Mouse (Mus musculus): Measurements from ENCODE around the gene Chchd2. TPM values are rescaled to one million over a fixed set of nuclear protein-coding genes. Genes with fewer than 3 reads are reported as not detected.
A peak's percentile ranks its signal among the peaks of the same experiment; 100 is the strongest.

The Chchd2 gene
- polyA plus RNA-seq (2015; fragmentation: Nextera tagmentation; extraction: Ambion mirVana), result 602 and 639 TPM in 2 replicates

DNA sequence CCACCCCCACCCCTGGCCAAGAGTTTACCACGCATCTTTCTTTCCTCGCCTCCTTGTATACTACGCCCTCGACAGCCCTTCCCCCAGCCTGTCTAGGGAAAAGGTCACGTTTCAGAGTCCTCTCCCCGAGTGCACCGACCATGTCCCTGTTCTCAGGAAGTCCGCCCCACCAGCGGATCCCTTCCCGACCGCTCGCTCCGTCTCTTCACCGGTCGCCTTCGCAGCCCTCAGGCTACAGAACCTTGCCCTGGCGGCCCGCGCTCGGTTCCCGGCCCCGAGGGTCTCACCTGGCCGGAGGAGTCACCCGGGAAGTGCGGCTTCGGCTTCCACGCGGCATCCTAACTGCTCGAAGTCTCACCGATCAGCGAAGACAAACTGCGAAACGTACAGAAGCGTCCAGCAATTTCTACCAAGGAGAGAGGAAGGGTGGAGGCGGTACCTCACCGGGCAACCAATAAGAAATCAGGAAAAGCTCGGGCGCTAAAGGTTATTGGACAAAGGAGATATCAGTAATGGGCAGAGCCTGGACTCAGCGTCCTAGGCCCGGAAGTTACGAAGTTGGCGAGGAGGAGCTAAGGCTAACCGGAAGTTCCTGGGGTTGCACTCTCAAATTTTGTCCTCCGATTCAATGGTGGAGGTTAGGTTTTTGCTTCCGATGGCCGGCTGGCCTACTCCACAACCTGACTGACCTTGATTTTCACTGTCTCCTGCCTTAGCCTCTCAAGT, at the start of gene Chchd2:
Chchd2 (minus strand) TSS at position 560 of the 726 bp plus-strand sequence.
- no peaks in the 10 kb centered on the region for H3K9me3 ChIP-seq (replicated peaks; ENCODE audit: control insufficient read depth, low read length, poor library complexity, severe bottlenecking)
- ATAC-seq, result peak; percentile 99
- no peaks in the 10 kb centered on the region for H3K27me3 ChIP-seq (ENCODE audit: control insufficient read depth, insufficient read depth, low read depth, low read length)
- under 1% methylated on average over 46 of the region's 46 CpGs for WGBS
- H3K4me1 ChIP-seq (ENCODE audit: control insufficient read depth, insufficient read depth, low read length), result peaks cover 23% of the 10 kb centered on the region
- peak within 1 kb of the TSS; percentile 91 for H3K9ac ChIP-seq (ENCODE audit: low read depth, low read length)
- H3K27ac ChIP-seq (ENCODE audit: low read length), result peak within 1 kb of the TSS; percentile 91
- peak within 1 kb of the TSS; percentile 86 for H3K4me2 ChIP-seq (ENCODE audit: low read length)
- peak within 1 kb of the TSS; percentile 89 for H3K4me3 ChIP-seq (ENCODE audit: low read depth, low read length)
- peaks cover 6% of the 10 kb centered on the region; the same call in 1 of the 2 replicates for H3K36me3 ChIP-seq (ENCODE audit: control insufficient read depth, insufficient read depth, low read length)

DNA sequence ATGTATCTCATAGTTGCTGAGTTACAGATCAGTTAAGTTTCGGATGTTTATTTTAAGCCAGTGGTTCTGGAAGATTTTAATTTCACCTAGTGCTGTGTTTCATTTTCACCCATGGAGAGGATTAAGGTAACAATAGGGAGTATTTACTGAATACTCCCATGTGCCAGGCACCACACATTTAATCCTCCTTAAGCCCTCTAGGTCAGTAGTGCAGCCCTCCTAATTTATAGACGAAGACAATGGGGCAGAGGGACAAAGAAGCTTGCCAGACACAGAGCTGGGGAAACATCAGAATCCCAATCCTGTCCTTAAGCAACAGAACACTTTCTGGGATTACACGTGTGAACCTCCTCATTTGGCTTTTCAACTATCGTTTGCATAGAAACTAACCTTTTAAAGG, 49.7 kb upstream of the Chchd2 start:
- ATAC-seq, result no peak
- Histone ChIP-seq H3K4me2 (ENCODE audit: low read length) (no peak overlapping the region), H3K27me3 (ENCODE audit: control insufficient read depth, insufficient read depth, low read depth, low read length) (no peaks in the 10 kb centered on the region), H3K9ac (ENCODE audit: low read depth, low read length) (no peak overlapping the region), H3K9me3 (replicated peaks; ENCODE audit: control insufficient read depth, low read length, poor library complexity, severe bottlenecking) (no peaks in the 10 kb centered on the region), H3K36me3 (ENCODE audit: control insufficient read depth, insufficient read depth, low read length) (no peaks in the 10 kb centered on the region), H3K4me3 (ENCODE audit: low read depth, low read length) (no peak overlapping the region), H3K4me1 (ENCODE audit: control insufficient read depth, insufficient read depth, low read length) (no peaks in the 10 kb centered on the region), H3K27ac (ENCODE audit: low read length) (no peak overlapping the region)
- WGBS, result 10% methylated on average over 4 of the region's 4 CpGs

DNA sequence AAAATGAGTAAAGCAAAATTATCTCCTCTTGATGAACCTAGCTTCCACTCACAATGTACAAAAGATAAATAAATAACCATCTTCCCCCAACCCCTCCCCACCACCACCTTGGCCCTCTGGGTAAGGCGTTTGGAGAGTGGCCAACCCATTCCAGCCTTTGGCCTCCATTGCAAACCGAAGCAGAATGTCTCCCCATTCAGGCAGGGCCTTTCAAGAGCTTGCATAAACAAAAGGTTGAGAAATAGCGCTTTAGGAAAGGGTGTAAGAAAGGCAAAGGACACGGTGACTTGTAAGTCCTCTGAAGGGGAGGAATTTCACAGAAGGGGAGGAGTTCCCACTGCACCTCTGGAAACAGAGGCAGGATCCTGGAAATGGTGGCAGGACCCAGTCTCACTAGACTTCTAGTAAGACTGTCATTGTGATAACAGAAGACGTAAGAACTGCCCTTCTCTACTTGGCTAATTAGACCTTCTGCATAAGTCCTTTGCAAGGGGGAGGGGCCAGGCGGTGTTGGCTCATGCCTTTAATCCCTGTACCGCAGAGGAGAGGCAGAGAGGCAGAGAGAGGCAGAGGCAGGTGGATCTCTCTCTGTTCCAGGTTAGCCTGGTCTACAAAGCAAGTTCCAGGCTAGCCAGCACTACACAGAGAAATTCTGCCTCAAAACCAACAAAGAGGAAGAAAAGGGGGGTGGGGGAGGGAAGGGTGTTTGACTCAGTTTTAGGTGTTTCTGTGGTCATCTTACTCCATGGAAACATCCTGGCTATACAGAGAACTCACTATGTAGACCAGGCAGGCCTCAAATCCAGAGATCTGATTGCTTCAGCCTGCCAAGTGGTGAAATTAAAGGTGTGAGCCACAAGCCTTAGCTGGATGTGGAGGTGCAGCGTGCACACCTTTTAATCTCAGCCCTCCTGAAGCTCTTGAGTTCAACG, 42.9 kb upstream of the Chchd2 start:
- H3K4me1 ChIP-seq (ENCODE audit: control insufficient read depth, insufficient read depth, low read length), result no peaks in the 10 kb centered on the region
- H3K27me3 ChIP-seq (ENCODE audit: control insufficient read depth, insufficient read depth, low read depth, low read length), result no peaks in the 10 kb centered on the region
- H3K36me3 ChIP-seq (ENCODE audit: control insufficient read depth, insufficient read depth, low read length), result no peaks in the 10 kb centered on the region
- no peak overlapping the region for H3K4me2 ChIP-seq (ENCODE audit: low read length)
- H3K4me3 ChIP-seq (ENCODE audit: low read depth, low read length), result no peak overlapping the region
- ATAC-seq, result no peak
- no peaks in the 10 kb centered on the region for H3K9me3 ChIP-seq (replicated peaks; ENCODE audit: control insufficient read depth, low read length, poor library complexity, severe bottlenecking)
- 53% methylated on average over 9 of the region's 9 CpGs for WGBS
- no peak overlapping the region for H3K9ac ChIP-seq (ENCODE audit: low read depth, low read length)
- H3K27ac ChIP-seq (ENCODE audit: low read length), result no peak overlapping the region

DNA sequence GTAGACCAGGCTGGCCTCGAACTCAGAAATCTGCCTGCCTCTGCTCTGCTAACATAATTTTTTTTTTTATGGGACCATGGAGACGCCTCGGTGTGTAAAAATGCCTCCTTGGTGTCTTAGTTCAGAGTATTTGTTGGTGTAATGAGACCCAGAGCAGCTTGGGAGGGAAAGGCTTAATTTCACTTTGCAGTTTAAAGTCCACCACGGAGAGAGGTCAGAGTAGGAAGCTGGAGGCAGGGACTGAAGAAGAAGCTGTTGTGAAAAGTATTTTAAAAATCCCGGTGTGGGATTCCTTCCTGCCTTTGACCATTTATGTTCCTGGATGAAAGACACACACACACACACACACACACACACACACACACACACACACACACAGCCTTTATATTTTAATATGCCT, 38.7 kb upstream of the Chchd2 start:
- WGBS, result 82% methylated on average over 5 of the region's 5 CpGs
- H3K27ac ChIP-seq (ENCODE audit: low read length), result no peak overlapping the region
- H3K4me1 ChIP-seq (ENCODE audit: control insufficient read depth, insufficient read depth, low read length), result no peaks in the 10 kb centered on the region
- no peak for ATAC-seq
- H3K4me2 ChIP-seq (ENCODE audit: low read length), result no peak overlapping the region
- H3K36me3 ChIP-seq (ENCODE audit: control insufficient read depth, insufficient read depth, low read length), result no peaks in the 10 kb centered on the region
- H3K9me3 ChIP-seq (replicated peaks; ENCODE audit: control insufficient read depth, low read length, poor library complexity, severe bottlenecking), result no peaks in the 10 kb centered on the region
- H3K9ac ChIP-seq (ENCODE audit: low read depth, low read length), result no peak overlapping the region
- H3K4me3 ChIP-seq (ENCODE audit: low read depth, low read length), result no peak overlapping the region
- H3K27me3 ChIP-seq (ENCODE audit: control insufficient read depth, insufficient read depth, low read depth, low read length), result no peaks in the 10 kb centered on the region

DNA sequence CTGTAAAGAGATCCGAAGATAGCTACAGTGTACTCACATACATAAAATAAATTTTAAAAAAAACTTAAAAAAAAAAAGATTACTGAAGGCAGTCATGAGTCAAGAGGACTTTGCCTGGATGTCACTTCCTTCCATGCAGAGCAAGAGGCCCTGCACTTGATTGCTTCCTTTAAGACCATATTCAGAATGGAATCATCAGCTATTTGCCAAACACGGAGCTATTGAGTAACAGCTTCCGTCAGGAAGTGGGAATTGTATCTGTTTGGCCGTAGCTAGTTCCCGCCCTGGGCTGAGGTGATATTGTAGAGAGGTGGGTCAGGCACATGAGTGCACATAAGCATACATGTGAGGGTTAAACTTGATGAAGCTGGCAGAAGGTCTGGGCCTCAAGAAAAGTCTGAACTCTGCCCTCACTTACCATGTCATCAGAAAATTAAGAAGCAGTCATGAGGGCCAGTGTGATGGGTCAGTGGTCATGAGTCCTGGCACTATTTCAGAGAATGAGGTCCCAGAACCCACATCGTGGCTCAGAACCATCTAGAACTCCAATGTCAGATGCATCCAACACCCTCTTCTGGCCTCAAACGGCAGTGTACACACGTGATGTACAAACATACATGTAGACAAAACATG, 37.7 kb upstream of the Chchd2 start:
- H3K4me1 ChIP-seq (ENCODE audit: control insufficient read depth, insufficient read depth, low read length), result no peaks in the 10 kb centered on the region

DNA sequence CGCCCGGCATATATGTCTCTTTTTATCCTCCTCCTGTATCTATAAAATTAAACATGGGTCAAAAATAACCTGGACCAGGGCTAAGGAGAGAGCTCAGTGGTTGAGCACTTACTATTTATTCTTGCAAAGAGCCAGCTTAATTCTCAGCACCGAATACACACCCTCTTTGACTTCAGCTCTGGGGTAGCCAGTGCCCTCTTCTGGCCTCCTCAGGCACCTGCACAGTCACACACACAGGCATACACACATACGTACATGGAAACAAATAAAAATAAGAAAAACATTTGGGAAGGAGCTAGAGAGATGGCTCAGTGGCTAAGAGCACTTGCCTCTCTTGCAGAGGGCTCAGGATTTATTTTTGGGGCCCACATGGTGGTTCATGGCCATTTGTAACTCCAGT, 34.7 kb upstream of the Chchd2 start:
- no peak overlapping the region for H3K27ac ChIP-seq (ENCODE audit: low read length)
- H3K27me3 ChIP-seq (ENCODE audit: control insufficient read depth, insufficient read depth, low read depth, low read length), result no peaks in the 10 kb centered on the region
- H3K9me3 ChIP-seq (replicated peaks; ENCODE audit: control insufficient read depth, low read length, poor library complexity, severe bottlenecking), result no peaks in the 10 kb centered on the region
- H3K4me1 ChIP-seq (ENCODE audit: control insufficient read depth, insufficient read depth, low read length), result no peaks in the 10 kb centered on the region
- no peak overlapping the region for H3K4me2 ChIP-seq (ENCODE audit: low read length)
- no peaks in the 10 kb centered on the region for H3K36me3 ChIP-seq (ENCODE audit: control insufficient read depth, insufficient read depth, low read length)
- ATAC-seq, result no peak
- 92% methylated on average over 4 of the region's 4 CpGs for WGBS
- H3K4me3 ChIP-seq (ENCODE audit: low read depth, low read length), result no peak overlapping the region
- no peak overlapping the region for H3K9ac ChIP-seq (ENCODE audit: low read depth, low read length)

More for the DNA sequence above, 37.7 kb upstream of the Chchd2 start:
- H3K4me2 ChIP-seq (ENCODE audit: low read length), result no peak overlapping the region
- ATAC-seq, result no peak
- H3K27ac ChIP-seq (ENCODE audit: low read length), result no peak overlapping the region
- no peak overlapping the region for H3K9ac ChIP-seq (ENCODE audit: low read depth, low read length)
- H3K9me3 ChIP-seq (replicated peaks; ENCODE audit: control insufficient read depth, low read length, poor library complexity, severe bottlenecking), result no peaks in the 10 kb centered on the region
- H3K4me3 ChIP-seq (ENCODE audit: low read depth, low read length), result no peak overlapping the region
- WGBS, result 93% methylated on average over 8 of the region's 8 CpGs
- no peaks in the 10 kb centered on the region for H3K27me3 ChIP-seq (ENCODE audit: control insufficient read depth, insufficient read depth, low read depth, low read length)
- H3K36me3 ChIP-seq (ENCODE audit: control insufficient read depth, insufficient read depth, low read length), result no peaks in the 10 kb centered on the region

DNA sequence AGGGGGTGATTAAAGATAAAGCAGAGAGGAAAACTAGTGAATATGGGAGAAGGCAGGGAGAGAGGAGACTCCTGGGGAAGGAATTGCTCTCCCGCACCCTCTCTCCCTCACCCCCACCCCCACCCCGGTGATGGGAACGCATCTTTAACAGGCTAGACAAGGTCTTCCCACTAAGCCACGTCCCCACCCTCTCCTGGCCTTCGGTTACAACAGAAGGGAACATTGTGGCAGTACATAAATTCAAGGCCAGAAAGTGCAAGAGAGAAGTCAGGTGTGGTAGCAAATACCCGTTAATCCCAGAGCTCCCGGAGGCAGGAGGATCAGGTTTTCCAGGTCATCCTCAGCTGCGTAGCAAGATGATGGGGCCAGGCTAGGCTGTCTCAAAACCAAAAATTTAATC, 32.0 kb upstream of the Chchd2 start:
- WGBS, result 67% methylated on average over 8 of the region's 8 CpGs

DNA sequence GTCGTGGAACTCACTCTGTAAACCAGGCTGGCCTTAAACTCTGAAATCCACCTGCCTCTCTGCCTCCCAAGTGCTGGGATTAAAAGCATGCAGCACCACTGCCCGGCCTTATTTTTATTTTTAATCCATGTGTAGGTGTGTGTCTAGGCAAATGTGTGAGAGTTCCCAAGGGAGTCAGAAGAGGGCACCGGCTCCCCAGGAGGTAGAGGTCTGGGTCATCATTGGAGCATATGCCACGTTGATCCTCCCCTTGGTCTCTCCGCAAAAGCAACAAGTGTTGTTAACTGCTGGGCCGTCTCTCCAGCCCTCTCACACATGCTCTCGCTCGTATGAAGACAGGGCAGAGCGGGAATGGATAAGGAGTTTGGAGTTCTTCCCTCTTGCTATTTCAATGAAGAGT, 31.5 kb upstream of the Chchd2 start:
- WGBS, result 85% methylated on average over 9 of the region's 9 CpGs
- no peaks in the 10 kb centered on the region for H3K36me3 ChIP-seq (ENCODE audit: control insufficient read depth, insufficient read depth, low read length)
- no peaks in the 10 kb centered on the region for H3K4me1 ChIP-seq (ENCODE audit: control insufficient read depth, insufficient read depth, low read length)
- H3K9me3 ChIP-seq (replicated peaks; ENCODE audit: control insufficient read depth, low read length, poor library complexity, severe bottlenecking), result no peaks in the 10 kb centered on the region
- no peak overlapping the region for H3K9ac ChIP-seq (ENCODE audit: low read depth, low read length)
- H3K27ac ChIP-seq (ENCODE audit: low read length), result no peak overlapping the region
- no peak overlapping the region for H3K4me3 ChIP-seq (ENCODE audit: low read depth, low read length)
- H3K4me2 ChIP-seq (ENCODE audit: low read length), result no peak overlapping the region
- no peaks in the 10 kb centered on the region for H3K27me3 ChIP-seq (ENCODE audit: control insufficient read depth, insufficient read depth, low read depth, low read length)
- ATAC-seq, result no peak

More for the DNA sequence above, 32.0 kb upstream of the Chchd2 start:
- no peaks in the 10 kb centered on the region for H3K4me1 ChIP-seq (ENCODE audit: control insufficient read depth, insufficient read depth, low read length)
- H3K9me3 ChIP-seq (replicated peaks; ENCODE audit: control insufficient read depth, low read length, poor library complexity, severe bottlenecking), result no peaks in the 10 kb centered on the region
- H3K4me3 ChIP-seq (ENCODE audit: low read depth, low read length), result no peak overlapping the region
- no peak overlapping the region for H3K4me2 ChIP-seq (ENCODE audit: low read length)
- H3K9ac ChIP-seq (ENCODE audit: low read depth, low read length), result no peak overlapping the region
- no peak overlapping the region for H3K27ac ChIP-seq (ENCODE audit: low read length)
- H3K36me3 ChIP-seq (ENCODE audit: control insufficient read depth, insufficient read depth, low read length), result no peaks in the 10 kb centered on the region
- no peak for ATAC-seq
- no peaks in the 10 kb centered on the region for H3K27me3 ChIP-seq (ENCODE audit: control insufficient read depth, insufficient read depth, low read depth, low read length)

All from midbrain, embryonic 16.5 days (tissue).